Mouse (Mus musculus) 416B (cell line): ENCODE measurements around the gene Gabpa.

ENCODE experiments used
- DNase-seq: peaks from one replicate; pipeline ENCODE4 v3.0.0; 2011; ENCODE audit warnings: low read depth

Gabpa gene

DNA sequence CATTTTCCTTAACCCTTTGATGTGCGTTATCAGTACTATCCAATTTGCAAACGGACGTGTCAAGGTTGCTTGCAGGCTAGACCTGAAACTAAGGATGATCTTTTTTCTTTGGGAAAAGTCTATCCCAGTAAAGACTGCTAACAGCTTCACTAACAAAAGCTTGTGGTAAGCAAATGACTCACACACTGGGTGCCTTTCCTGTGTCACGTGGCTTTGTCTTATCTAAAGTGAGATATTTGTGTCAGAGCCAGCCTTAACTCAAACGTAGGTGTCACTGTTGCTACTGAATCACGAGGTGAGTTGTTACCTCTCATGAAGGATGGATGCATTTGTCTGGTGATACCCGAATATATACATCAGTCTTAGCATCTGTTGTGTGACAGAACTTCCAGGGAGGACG lies 29.9 kb downstream of the Gabpa start:
- peak; percentile 27 for DNase-seq

DNA sequence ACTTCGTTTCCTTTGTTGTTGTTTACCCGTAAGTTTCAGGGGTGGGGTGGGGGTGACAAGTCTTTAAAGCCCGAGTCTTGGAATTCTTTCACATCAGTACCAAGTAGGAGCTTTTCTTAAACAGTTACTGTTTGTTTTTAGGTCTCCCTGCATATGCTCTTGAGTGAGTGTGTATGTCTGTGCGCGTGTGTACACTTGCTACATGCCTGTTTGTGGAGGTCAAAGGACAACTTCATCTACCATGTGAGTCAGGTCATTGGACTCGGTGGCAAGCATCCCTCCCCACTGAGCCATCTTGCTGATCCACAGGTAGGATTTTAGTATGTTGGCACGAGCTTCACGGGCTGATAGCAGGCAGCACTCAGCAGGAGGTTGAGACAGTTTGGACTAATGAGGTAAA lies 39.1 kb downstream of the Gabpa start:
- no peak for DNase-seq

DNA sequence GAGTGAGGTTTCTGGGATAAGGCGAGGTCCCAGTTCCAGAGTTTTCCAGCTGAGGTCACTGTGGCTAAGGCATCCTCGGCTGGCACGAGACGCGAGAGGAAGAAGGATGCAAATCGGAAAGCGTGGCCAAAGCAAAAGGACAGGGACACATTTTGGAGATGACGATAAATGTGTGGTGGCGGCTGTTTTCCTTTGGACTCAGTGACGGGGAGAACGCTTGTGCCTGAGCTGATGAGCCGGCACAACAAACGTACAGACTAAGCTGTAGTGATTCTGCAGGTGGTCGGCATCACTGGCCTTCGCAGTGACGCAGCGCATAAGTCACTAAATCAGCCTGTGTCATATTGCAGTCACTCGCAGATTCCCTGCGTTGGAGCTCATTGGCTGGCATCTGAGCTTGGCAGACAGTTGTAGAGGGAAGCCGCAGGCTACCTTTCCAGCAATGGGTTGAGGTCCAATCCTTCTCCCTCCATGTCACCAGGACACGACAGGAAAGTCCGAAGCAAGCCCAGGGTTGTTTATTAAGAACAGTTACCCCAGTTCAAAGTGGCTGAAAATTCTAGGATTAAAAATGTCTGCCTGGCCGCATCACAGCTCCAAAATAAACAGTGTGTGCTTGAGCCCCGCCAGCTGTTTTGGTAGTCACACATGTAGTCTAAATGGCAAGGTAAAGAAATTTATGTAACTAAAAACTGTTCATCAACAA lies 40.4 kb downstream of the Gabpa start:
- no peak for DNase-seq

DNA sequence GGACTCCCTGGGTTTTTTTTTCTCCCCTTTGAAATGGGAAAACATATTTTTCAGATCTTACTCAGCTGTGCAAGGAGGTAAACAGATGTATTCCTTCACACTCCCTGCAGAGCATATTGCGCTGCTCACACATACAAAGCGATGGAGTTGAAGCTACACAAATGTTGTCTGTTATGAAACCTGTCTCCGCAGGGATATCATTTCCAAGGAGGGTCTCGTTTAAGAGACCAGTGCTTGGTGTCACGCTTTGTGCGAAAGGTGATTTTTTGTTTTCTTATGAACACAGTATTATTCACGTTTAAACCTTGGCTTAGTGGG lies 41.0 kb downstream of the Gabpa start:
- no peak for DNase-seq

DNA sequence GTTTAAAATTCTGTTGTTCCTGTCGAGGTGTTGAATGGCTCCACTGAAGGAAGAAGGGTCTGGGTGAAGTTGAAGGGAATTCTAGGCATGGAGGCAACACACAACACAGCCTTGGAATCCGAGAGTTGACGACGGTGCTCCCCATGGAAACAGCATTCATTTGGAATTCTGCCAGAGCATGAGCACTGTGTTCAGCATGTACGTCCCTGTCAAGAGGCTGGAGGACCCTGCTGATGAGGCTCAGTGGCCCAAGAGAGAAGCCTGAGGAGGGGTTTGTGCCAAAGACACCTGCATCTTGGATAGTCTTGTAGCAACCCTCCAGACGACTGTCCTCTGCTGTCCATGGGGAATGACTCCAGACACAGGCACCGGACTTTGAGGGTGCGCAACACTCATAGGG lies 41.4 kb downstream of the Gabpa start:
- no peak for DNase-seq

DNA sequence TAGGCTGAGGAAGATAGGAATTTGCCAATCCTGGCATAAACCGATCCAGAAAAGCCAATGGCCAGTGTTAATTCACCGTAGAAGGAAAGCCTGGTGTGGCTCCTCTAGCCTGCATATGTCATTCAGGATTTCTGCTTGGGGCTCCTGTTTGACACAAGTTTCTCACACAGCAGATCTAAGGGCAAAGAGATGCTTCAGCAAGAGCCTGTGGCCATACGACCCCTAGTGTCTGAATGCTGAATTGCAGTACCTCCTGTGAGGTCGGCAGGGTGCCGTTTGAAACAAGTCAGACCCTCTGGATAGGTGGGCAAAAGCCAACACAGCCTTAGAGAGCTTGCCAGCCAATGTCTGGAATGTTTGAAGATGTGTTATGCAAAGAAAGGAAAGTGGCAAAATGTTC lies 44.4 kb downstream of the Gabpa start:
- peak; percentile 80 for DNase-seq

DNA sequence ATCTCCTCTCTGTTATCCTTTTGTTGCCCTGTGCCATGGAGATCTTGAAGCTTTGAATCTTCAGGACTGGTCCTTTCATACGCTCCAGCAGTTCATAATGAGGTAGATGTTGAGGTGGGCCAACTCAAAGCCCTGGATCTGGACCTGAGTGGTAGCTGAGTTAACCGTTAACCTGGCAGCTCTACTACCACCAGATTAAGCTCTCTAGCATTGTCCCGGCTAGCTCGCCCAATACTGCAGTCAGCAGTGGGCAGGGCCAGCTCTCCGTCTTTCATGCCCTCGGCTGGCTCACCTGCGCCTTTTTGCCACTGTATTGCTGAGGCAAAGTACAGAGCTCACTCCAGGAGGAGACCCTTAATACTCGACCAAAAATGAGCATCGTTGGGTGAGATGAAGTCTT lies 46.4 kb downstream of the Gabpa start:
- DNase-seq: no peak

DNA sequence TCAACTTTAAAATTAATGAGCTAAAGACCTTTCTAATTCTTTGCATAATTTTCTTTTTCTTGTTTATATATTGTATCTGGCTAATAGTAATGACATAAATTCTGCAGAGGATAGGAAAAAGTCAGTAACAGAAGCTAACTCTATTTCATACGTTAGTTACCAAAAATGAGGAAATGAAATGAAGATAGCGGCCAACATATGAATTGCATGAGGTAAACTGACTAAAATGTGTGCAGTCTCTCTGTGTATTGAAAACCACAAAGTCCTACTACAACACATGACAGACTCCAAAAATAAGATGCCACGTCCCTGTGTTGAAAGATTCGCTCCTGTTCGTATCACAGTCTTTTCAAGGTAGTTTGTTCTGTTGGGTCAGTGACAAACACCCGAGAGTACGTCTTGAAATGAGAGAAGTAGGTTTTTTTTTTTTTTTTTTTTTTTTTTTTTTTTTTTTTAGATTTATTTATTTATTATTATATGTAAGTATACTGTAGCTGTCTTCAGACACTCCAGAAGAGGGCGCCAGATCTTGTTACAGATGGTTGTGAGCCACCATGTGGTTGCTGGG lies 47.1 kb downstream of the Gabpa start:
- DNase-seq: peak; percentile 26

DNA sequence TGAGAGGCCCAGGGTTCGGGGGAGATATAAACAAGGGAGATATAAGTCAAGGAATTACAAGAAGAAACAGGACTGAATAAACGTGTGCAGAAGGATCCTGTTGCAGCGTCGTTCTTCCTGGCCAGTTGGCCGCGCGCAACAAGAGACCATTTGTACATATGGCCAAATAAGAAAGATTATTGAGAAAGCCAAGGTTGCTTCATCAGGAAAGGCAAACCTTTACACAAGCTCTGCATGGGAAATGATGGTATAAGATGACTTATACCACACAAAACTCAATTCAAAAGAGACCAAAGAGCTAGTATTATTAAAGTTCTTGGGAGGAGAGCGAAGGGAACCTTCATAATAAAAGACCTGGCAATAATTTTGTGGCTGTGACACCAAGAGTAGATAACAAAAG lies 49.8 kb downstream of the Gabpa start:
- peak; percentile 44 for DNase-seq

DNA sequence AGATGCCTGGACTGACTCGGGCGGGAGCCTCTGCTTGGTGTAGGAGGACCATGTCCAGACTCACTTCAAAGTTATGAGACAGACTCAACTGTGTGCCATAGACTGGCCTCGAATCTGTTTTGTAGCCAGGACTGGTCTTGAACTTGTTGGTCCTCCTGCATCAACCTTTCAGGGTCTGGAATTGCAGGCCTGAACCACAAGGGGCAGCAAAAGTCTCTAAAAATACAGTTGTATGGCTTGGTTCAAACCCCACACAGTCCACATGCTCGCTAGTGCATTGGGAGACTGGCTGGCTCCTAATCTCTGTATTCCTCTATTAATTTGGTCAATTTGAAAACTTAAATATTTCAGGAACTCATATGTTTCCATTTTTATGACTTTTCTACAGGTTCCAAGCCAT lies 68.3 kb downstream of the Gabpa start:
- no peak for DNase-seq

DNA sequence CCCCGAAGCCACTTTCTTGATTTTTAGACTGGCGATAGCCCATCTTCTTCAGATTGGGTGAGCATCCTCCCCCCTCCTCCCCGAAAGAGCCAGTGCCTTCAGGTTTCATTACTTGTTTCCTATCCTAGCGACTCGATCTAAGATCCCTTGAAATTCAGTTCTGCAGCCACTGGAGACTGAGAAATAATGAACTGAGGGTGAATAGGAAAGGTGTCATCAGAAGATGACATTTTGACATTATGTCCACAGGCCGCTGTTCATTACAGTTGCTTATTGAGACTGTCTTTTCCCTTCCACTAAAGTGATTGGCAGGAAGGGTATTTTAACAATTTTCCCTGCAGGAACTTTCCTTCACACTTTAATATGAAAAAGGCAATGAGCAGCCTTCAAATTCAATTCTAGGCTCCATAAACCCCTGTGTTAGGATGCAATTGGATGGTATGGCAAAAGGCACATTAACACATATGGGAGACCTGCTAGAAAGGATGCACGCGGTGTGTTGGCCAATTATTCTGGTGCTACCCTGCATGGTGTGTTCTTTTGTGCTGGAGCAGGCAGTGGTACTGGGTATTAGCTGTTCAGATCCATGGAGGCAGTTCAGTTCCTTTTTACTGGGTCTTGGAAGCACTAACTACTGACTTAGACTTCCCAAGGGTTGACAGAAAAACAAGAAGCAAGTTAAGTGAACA lies 76.9 kb downstream of the Gabpa start:
- DNase-seq: no peak
